Mouse (Mus musculus): ENCODE data around the gene Rapgef4. TPM values are rescaled to one million over a fixed set of nuclear protein-coding genes. Genes with fewer than 3 reads are reported as not detected.
A peak's percentile ranks its signal among the peaks of the same experiment; 100 is the strongest.

Gene Rapgef4
- polyA plus RNA-seq, 1 experiment from 2014 or later: 4.2 TPM

GRCm38 (mm10) chr2:72246376-72246775 lies 265.3 kb downstream of the Rapgef4 start:
- 0 out of 2 replicates have a peak, but pooled peaks cover 2% of the 10 kb centered on the region for H3K4me1 ChIP-seq (replicated peaks; ENCODE audit: control insufficient read depth, insufficient read depth, low read length)
- H3K27me3 ChIP-seq (replicated peaks; ENCODE audit: control insufficient read depth, insufficient read depth, low read length): no peaks in the 10 kb centered on the region
- no peak overlapping the region for H3K4me2 ChIP-seq
- H3K9me3 ChIP-seq (ENCODE audit: control insufficient read depth, low read length): no peaks in the 10 kb centered on the region
- H3K36me3 ChIP-seq (ENCODE audit: control insufficient read depth, insufficient read depth, low read length): no peaks in the 10 kb centered on the region
- no peak overlapping the region for H3K9ac ChIP-seq (ENCODE audit: low read depth, low read length)
- no peak overlapping the region for H3K4me3 ChIP-seq (ENCODE audit: low read depth, low read length)
- 84% methylated on average over 11 of the region's 11 CpGs for WGBS
- DNase-seq (ENCODE audit: low spot score) (no peak), ATAC-seq (replicated peaks; ENCODE audit: low FRiP score) (no peak)
- no peak overlapping the region for H3K27ac ChIP-seq (ENCODE audit: low read depth, low read length)

GRCm38 (mm10) chr2:72247819-72248218 lies 266.8 kb downstream of the Rapgef4 start:
- Histone ChIP-seq H3K27me3 (replicated peaks; ENCODE audit: control insufficient read depth, insufficient read depth, low read length) (no peaks in the 10 kb centered on the region), H3K4me1 (replicated peaks; ENCODE audit: control insufficient read depth, insufficient read depth, low read length) (no peaks in the 10 kb centered on the region), H3K36me3 (ENCODE audit: control insufficient read depth, insufficient read depth, low read length) (no peaks in the 10 kb centered on the region), H3K9ac (ENCODE audit: low read depth, low read length) (no peak overlapping the region), H3K4me2 (no peak overlapping the region), H3K27ac (ENCODE audit: low read depth, low read length) (no peak overlapping the region), H3K9me3 (ENCODE audit: control insufficient read depth, low read length) (no peaks in the 10 kb centered on the region), H3K4me3 (ENCODE audit: low read depth, low read length) (no peak overlapping the region)
- DNase-seq (ENCODE audit: low spot score): no peak
- ATAC-seq (replicated peaks; ENCODE audit: low FRiP score): no peak
- 81% methylated on average over 6 of the region's 6 CpGs for WGBS

DNA sequence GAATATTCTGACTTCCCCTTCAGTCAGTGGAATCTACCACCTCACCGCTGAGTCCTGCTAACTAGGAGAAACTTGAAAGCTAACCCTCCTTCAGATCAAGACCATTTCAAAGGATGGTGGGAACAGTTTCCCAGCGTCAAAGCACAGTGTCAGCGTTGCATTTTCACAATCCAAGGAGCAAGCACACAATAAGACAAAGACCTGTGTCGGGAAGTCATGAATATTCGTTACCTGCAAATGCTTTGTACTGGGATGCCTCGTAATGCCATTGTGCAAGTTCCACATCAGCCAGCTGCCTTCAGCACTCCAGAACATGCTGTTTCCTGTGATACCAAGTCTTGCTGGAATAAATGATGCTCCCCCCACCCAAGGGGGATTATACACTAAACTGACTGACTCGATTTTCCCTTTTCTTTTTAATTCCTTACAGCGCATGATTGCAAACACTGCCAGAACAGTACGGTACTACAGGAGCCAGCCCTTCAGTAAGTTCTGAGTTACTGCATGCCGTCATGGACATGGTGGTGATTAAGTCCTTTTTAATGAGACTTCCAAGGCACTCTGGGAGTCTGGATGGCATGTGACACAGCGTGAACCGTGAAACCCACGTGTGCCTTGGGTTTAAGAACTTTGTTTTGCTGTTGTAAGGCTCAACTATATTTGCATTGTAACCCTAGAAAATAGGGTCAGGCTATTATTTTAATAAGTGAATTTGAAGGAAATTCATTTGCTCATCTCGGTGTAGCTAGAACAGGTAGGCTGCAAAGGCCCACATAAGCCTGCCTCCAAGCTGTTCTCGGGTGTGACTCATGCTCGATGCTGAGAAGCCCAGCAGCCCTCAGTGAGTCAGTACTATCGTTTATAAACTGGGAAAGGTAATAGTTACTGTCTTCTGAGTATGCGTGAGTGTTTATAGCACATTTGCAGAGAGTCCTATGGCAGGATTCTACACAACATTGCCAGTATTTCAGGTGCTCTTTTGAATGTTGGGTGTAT lies 271.8 kb downstream of the Rapgef4 start:
- Histone ChIP-seq H3K27ac (ENCODE audit: low read depth, low read length) (no peak overlapping the region), H3K4me3 (ENCODE audit: low read depth, low read length) (no peak overlapping the region), H3K9ac (ENCODE audit: low read depth, low read length) (no peak overlapping the region), H3K4me2 (no peak overlapping the region), H3K9me3 (ENCODE audit: control insufficient read depth, low read length) (no peaks in the 10 kb centered on the region), H3K4me1 (replicated peaks; ENCODE audit: control insufficient read depth, insufficient read depth, low read length) (no peaks in the 10 kb centered on the region; the same call in 1 of the 2 replicates), H3K27me3 (replicated peaks; ENCODE audit: control insufficient read depth, insufficient read depth, low read length) (no peaks in the 10 kb centered on the region), H3K36me3 (ENCODE audit: control insufficient read depth, insufficient read depth, low read length) (no peaks in the 10 kb centered on the region)
- WGBS: 72% methylated on average over 18 of the region's 18 CpGs
- ATAC-seq (replicated peaks; ENCODE audit: low FRiP score) (no peak), DNase-seq (ENCODE audit: low spot score) (no peak)

DNA sequence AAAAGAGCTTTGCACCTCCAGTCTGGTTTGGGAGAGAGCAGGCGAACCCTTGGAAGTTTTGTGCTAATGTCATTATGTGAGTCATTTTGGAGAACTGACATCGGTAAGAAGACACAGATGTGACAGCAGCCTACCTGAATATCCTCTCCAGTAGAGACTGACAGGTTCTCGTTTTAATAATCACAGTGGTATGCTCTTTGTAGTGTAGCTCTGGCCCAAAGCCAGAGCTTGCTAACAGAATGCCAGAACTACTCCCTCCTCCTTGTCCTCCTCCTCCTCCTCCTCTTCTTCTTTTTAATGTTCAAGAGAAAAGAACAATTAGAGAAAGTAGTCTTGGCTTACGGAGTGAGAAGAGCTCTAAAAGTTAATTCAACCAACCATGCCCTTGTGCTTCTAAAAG lies 272.8 kb downstream of the Rapgef4 start:
- Histone ChIP-seq H3K9me3 (ENCODE audit: control insufficient read depth, low read length) (no peaks in the 10 kb centered on the region), H3K4me2 (no peak overlapping the region), H3K9ac (ENCODE audit: low read depth, low read length) (no peak overlapping the region), H3K27me3 (replicated peaks; ENCODE audit: control insufficient read depth, insufficient read depth, low read length) (no peaks in the 10 kb centered on the region), H3K4me3 (ENCODE audit: low read depth, low read length) (no peak overlapping the region), H3K4me1 (replicated peaks; ENCODE audit: control insufficient read depth, insufficient read depth, low read length) (no peaks in the 10 kb centered on the region; the same call in 1 of the 2 replicates), H3K36me3 (ENCODE audit: control insufficient read depth, insufficient read depth, low read length) (no peaks in the 10 kb centered on the region), H3K27ac (ENCODE audit: low read depth, low read length) (no peak overlapping the region)
- 75% methylated on average over 4 of the region's 4 CpGs for WGBS
- no peak for DNase-seq (ENCODE audit: low spot score)
- ATAC-seq (replicated peaks; ENCODE audit: low FRiP score): no peak

- DNase-seq (ENCODE audit: low spot score): no peak
- Histone ChIP-seq H3K4me2 (peak overlapping the region; percentile 33), H3K4me1 (replicated peaks; ENCODE audit: control insufficient read depth, insufficient read depth, low read length) (no peaks in the 10 kb centered on the region; the same call in 1 of the 2 replicates), H3K9ac (ENCODE audit: low read depth, low read length) (no peak overlapping the region), H3K4me3 (ENCODE audit: low read depth, low read length) (no peak overlapping the region), H3K9me3 (ENCODE audit: control insufficient read depth, low read length) (no peaks in the 10 kb centered on the region), H3K27me3 (replicated peaks; ENCODE audit: control insufficient read depth, insufficient read depth, low read length) (no peaks in the 10 kb centered on the region), H3K27ac (ENCODE audit: low read depth, low read length) (no peak overlapping the region), H3K36me3 (ENCODE audit: control insufficient read depth, insufficient read depth, low read length) (no peaks in the 10 kb centered on the region)
- ATAC-seq (replicated peaks; ENCODE audit: low FRiP score): no peak
- 47% methylated on average over 14 of the region's 14 CpGs for whole genome bisulfite sequencing
Measured at GRCm38 (mm10) chr2:72254813-72255582, 274.0 kb downstream of the Rapgef4 start.

GRCm38 (mm10) chr2:72260704-72261103 lies 279.7 kb downstream of the Rapgef4 start:
- Histone ChIP-seq H3K27me3 (replicated peaks; ENCODE audit: control insufficient read depth, insufficient read depth, low read length) (no peaks in the 10 kb centered on the region), H3K9me3 (ENCODE audit: control insufficient read depth, low read length) (no peaks in the 10 kb centered on the region), H3K27ac (ENCODE audit: low read depth, low read length) (no peak overlapping the region), H3K36me3 (ENCODE audit: control insufficient read depth, insufficient read depth, low read length) (no peaks in the 10 kb centered on the region), H3K4me1 (replicated peaks; ENCODE audit: control insufficient read depth, insufficient read depth, low read length) (no peaks in the 10 kb centered on the region), H3K4me3 (ENCODE audit: low read depth, low read length) (no peak overlapping the region), H3K4me2 (no peak overlapping the region), H3K9ac (ENCODE audit: low read depth, low read length) (no peak overlapping the region)
- 58% methylated on average over 1 of the region's 1 CpGs for WGBS
- ATAC-seq (replicated peaks; ENCODE audit: low FRiP score) (no peak), DNase-seq (ENCODE audit: low spot score) (no peak)

- 81% methylated on average over 6 of the region's 6 CpGs for WGBS
- ATAC-seq (replicated peaks; ENCODE audit: low FRiP score): no peak
Measured at GRCm38 (mm10) chr2:72262814-72263480, 281.9 kb downstream of the Rapgef4 start.

DNA sequence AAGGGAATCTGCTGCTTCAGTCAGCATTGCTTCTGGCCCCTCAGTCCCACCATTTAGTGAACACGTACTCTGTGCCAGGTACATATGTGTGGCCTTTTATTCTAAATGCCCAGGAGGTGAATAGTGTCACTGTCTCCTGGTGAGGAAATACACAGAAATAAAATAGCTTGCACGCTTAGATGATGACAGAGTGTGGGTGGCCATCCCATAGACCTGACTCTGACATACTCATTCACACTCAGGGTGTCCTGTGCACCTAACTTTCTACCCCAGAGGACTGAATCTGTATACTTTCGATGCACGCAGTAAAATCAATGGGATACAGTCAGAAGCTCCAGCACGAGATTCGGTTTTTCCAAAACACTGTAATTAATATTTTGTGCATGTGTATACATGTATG lies 286.4 kb downstream of the Rapgef4 start:
- WGBS: 86% methylated on average over 6 of the region's 6 CpGs
- DNase-seq (ENCODE audit: low spot score) (no peak), ATAC-seq (replicated peaks; ENCODE audit: low FRiP score) (no peak)
- H3K4me3 ChIP-seq (ENCODE audit: low read depth, low read length): no peak overlapping the region
- H3K9me3 ChIP-seq (ENCODE audit: control insufficient read depth, low read length): no peaks in the 10 kb centered on the region
- H3K4me1 ChIP-seq (replicated peaks; ENCODE audit: control insufficient read depth, insufficient read depth, low read length): no peaks in the 10 kb centered on the region
- H3K27ac ChIP-seq (ENCODE audit: low read depth, low read length): no peak overlapping the region
- no peak overlapping the region for H3K4me2 ChIP-seq
- no peak overlapping the region for H3K9ac ChIP-seq (ENCODE audit: low read depth, low read length)
- H3K36me3 ChIP-seq (ENCODE audit: control insufficient read depth, insufficient read depth, low read length): no peaks in the 10 kb centered on the region
- H3K27me3 ChIP-seq (replicated peaks; ENCODE audit: control insufficient read depth, insufficient read depth, low read length): no peaks in the 10 kb centered on the region

More at GRCm38 (mm10) chr2:72262814-72263480, 281.9 kb downstream of the Rapgef4 start:
- no peak overlapping the region for H3K9ac ChIP-seq (ENCODE audit: low read depth, low read length)
- H3K4me1 ChIP-seq (replicated peaks; ENCODE audit: control insufficient read depth, insufficient read depth, low read length): no peaks in the 10 kb centered on the region
- no peak for DNase-seq (ENCODE audit: low spot score)
- H3K27ac ChIP-seq (ENCODE audit: low read depth, low read length): no peak overlapping the region
- H3K27me3 ChIP-seq (replicated peaks; ENCODE audit: control insufficient read depth, insufficient read depth, low read length): no peaks in the 10 kb centered on the region
- H3K4me2 ChIP-seq: no peak overlapping the region
- no peak overlapping the region for H3K4me3 ChIP-seq (ENCODE audit: low read depth, low read length)
- no peaks in the 10 kb centered on the region for H3K36me3 ChIP-seq (ENCODE audit: control insufficient read depth, insufficient read depth, low read length)
- H3K9me3 ChIP-seq (ENCODE audit: control insufficient read depth, low read length): no peaks in the 10 kb centered on the region
